Mouse (Mus musculus) intestine, postnatal 0 days (tissue): ENCODE data around the gene Acsbg2. TPM values are rescaled to one million over a fixed set of nuclear protein-coding genes. Genes with fewer than 3 reads are reported as not detected.

Source experiments
- ATAC-seq: fragments of 200-750 bp; cut with Nextera tagmentation; 2 replicates; pipeline ENCODE4 v1.8.0; 2017; ENCODE audit warnings: mild to moderate bottlenecking, moderate TSS enrichment, moderate library complexity
- H3K27ac ChIP-seq: fragments of 300-500 bp; sonication (generic); 2 replicates; pipeline ENCODE4 v1.5.1; 2014; ENCODE audit warnings: mild to moderate bottlenecking, low read depth, low read length, moderate library complexity
- H3K27me3 ChIP-seq: fragments of 300-500 bp; sonication (generic); replicated peaks from 2 replicates; pipeline ENCODE4 v1.6.1; 2014; ENCODE audit warnings: low read length, mixed read lengths; ENCODE audit not compliant: control insufficient read depth, insufficient read depth
- H3K36me3 ChIP-seq: fragments of 300-500 bp; sonication (generic); 2 replicates; pipeline ENCODE4 v1.6.1; 2014; ENCODE audit warnings: mild to moderate bottlenecking, moderate library complexity; ENCODE audit not compliant: control insufficient read depth, insufficient read depth
- H3K4me1 ChIP-seq: fragments of 300-500 bp; sonication (generic); replicated peaks from 2 replicates; pipeline ENCODE4 v1.6.1; 2014; ENCODE audit warnings: antibody characterized with exemption, low read length, mixed read lengths; ENCODE audit not compliant: control insufficient read depth, insufficient read depth
- H3K4me2 ChIP-seq: fragments of 300-500 bp; sonication (generic); replicated peaks from 2 replicates; pipeline ENCODE4 v1.6.1; 2014; ENCODE audit warnings: low read depth, mild to moderate bottlenecking, moderate library complexity
- H3K4me3 ChIP-seq: fragments of 300-500 bp; sonication (generic); 2 replicates; pipeline ENCODE4 v1.5.1; 2014; ENCODE audit warnings: low read depth, low read length
- H3K9ac ChIP-seq: fragments of 300-500 bp; sonication (generic); 2 replicates; pipeline ENCODE4 v1.6.1; 2014; ENCODE audit warnings: mild to moderate bottlenecking, low read depth, low read length
- H3K9me3 ChIP-seq: fragments of 300-500 bp; sonication (generic); 2 replicates; pipeline ENCODE4 v1.6.1; 2016; ENCODE audit warnings: mixed run types; ENCODE audit not compliant: control insufficient read depth
- CTCF ChIP-seq: sonication (generic); IDR thresholded peaks from 2 replicates; pipeline ENCODE4 v1.5.1; 2016; ENCODE audit warnings: low read depth, mild to moderate bottlenecking, control low read depth, antibody characterized with exemption, moderate library complexity
- WGBS: fragments of 180-500 bp; shearing (Covaris S2); extraction: QIAGEN DNeasy Blood & Tissue Kit; methylation state at CpG from one replicate; pipeline ENCODE4 v1.1.7; 2014; 5-methylcytosine and 5-hydroxymethylcytosine counted together
- polyA plus RNA-seq: library from polyadenylated mRNA; unstranded; fragments of >200 nt; fragmentation: Nextera tagmentation; extraction: Ambion mirVana; gene quantifications from 2 replicates; pipeline ENCODE4 v1.2.1, GENCODE M21; 2015

The Acsbg2 gene
- polyA plus RNA-seq, 1 experiment from 2014 or later: not detected

GRCm38 (mm10) chr17:56810245-56810644 is 64.0 kb downstream of the Acsbg2 start:
- 0% methylated on average over 3 of the region's 3 CpGs for WGBS
- Histone ChIP-seq H3K27me3 (no peaks in the 10 kb centered on the region), H3K9ac (no peak overlapping the region), H3K4me1 (no peaks in the 10 kb centered on the region), H3K4me2 (no peak overlapping the region), H3K4me3 (no peak overlapping the region), H3K9me3 (no peaks in the 10 kb centered on the region), H3K27ac (no peak overlapping the region), H3K36me3 (no peaks in the 10 kb centered on the region)
- ATAC-seq: no peak; the same call in 1 of the 2 replicates
- TF ChIP-seq CTCF: no peak

DNA sequence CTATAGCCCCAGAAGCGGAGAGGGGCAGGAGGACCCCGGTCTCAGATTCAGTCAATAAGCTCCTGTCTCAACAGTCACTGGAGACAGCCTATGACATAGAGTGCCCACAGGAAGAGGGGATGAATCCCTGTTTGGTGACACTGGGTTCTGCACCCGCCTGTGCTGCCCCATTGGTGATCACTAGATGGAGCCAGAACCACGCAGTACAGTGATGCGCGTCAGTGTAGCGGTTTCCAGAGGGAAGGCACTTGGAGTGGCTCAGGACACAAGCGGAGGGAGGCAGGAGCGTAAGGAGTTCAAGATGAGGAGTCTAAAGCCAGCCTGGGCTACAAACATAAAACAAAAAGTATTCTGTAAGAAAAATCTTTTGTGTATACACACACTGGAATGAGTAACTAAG is 65.7 kb downstream of the Acsbg2 start:
- Histone ChIP-seq H3K9me3 (no peaks in the 10 kb centered on the region), H3K4me1 (no peaks in the 10 kb centered on the region), H3K27me3 (no peaks in the 10 kb centered on the region), H3K9ac (no peak overlapping the region), H3K4me2 (no peak overlapping the region), H3K27ac (no peak overlapping the region), H3K4me3 (no peak overlapping the region), H3K36me3 (no peaks in the 10 kb centered on the region)
- ATAC-seq: peak; percentile 58
- TF ChIP-seq CTCF: peak; percentile 98
- WGBS: 13% methylated on average over 9 of the region's 9 CpGs

DNA sequence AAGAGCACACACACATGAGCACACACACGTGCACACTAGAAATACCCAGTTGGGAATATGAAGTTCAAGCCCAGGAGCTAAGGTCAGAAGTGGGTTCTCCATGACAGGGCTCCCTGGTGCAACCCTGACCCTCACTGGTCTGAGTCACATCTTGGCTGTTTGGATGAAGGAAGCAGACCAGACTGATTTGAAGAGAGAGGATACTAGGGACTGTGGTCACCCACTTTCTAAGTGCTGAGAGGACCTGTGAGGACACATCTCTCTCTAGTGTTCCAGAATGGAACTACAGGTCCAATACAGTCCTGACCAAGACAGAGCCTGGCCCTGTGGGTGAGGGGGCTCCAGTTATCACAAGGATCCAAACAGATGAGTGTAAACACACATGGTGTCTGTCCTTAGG is 68.5 kb downstream of the Acsbg2 start:
- H3K4me1 ChIP-seq: no peaks in the 10 kb centered on the region
- TF ChIP-seq CTCF: peak; percentile 67
- H3K4me2 ChIP-seq: no peak overlapping the region
- 91% methylated on average over 1 of the region's 1 CpGs for WGBS
- H3K9ac ChIP-seq: no peak overlapping the region
- no peaks in the 10 kb centered on the region for H3K9me3 ChIP-seq
- H3K27me3 ChIP-seq: no peaks in the 10 kb centered on the region
- H3K27ac ChIP-seq: no peak overlapping the region
- H3K36me3 ChIP-seq: no peaks in the 10 kb centered on the region
- ATAC-seq: no peak
- no peak overlapping the region for H3K4me3 ChIP-seq

DNA sequence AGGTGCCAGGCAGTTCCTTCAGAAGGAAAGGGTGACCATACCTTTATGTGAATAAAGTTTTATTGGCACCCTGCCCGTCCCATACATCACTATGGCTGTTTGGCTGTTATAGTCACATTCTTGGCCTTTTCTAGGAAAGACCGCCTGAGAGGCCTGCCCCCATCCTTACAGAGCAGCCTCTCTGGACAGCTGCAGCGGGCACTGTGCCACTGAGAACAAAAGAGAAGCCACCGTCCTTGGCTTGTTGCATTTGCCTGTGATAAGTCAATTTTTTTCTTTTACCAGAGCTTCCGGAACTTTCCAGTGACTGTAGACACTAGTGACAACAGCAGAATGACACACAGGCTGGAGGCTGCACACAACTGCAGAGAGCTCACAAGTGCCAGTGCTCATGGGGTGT is 69.3 kb downstream of the Acsbg2 start:
- Histone ChIP-seq H3K4me2 (no peak overlapping the region), H3K27me3 (no peaks in the 10 kb centered on the region), H3K9me3 (no peaks in the 10 kb centered on the region), H3K27ac (no peak overlapping the region), H3K9ac (no peak overlapping the region), H3K4me3 (no peak overlapping the region), H3K36me3 (no peaks in the 10 kb centered on the region; the same call in 1 of the 2 replicates), H3K4me1 (no peaks in the 10 kb centered on the region)
- no peak for ATAC-seq
- WGBS: 64% methylated on average over 5 of the region's 5 CpGs
- no peak for TF ChIP-seq CTCF

- H3K4me3 ChIP-seq: no peak overlapping the region
- H3K4me1 ChIP-seq: no peaks in the 10 kb centered on the region
- no peaks in the 10 kb centered on the region; the same call in 1 of the 2 replicates for H3K36me3 ChIP-seq
- 80% methylated on average over 8 of the region's 8 CpGs for WGBS
- no peak for ATAC-seq
- no peaks in the 10 kb centered on the region for H3K9me3 ChIP-seq
- no peak overlapping the region for H3K27ac ChIP-seq
- H3K9ac ChIP-seq: no peak overlapping the region
- no peak for TF ChIP-seq CTCF
- H3K27me3 ChIP-seq: no peaks in the 10 kb centered on the region
- no peak overlapping the region for H3K4me2 ChIP-seq
Observed at GRCm38 (mm10) chr17:56802065-56802464, 72.2 kb downstream of the Acsbg2 start.

DNA sequence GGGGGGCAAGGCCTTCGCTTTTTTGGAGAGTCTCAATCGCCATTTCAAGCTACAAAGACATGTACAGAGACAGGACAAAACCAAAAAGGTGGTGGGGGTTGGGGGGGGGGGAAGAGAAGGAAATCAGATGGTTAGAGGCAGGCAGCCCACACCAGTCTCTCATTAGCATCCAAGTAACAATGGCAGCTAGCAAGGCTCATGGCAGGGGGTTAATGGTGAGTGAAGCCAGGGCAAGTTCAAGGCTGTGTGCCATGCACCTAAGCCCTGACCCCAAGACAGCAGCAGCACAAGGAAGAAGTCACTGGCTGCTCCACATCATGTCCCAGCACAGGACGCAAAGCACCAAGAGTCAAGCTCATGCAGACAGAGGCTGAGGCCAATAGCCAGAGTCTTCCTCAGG is 75.0 kb downstream of the Acsbg2 start:
- WGBS: 81% methylated on average over 3 of the region's 3 CpGs
- Histone ChIP-seq H3K9me3 (no peaks in the 10 kb centered on the region), H3K27ac (no peak overlapping the region), H3K4me1 (no peaks in the 10 kb centered on the region), H3K4me2 (no peak overlapping the region), H3K36me3 (no peaks in the 10 kb centered on the region; the same call in 1 of the 2 replicates), H3K27me3 (no peaks in the 10 kb centered on the region), H3K4me3 (no peak overlapping the region), H3K9ac (no peak overlapping the region)
- no peak for TF ChIP-seq CTCF
- ATAC-seq: no peak

DNA sequence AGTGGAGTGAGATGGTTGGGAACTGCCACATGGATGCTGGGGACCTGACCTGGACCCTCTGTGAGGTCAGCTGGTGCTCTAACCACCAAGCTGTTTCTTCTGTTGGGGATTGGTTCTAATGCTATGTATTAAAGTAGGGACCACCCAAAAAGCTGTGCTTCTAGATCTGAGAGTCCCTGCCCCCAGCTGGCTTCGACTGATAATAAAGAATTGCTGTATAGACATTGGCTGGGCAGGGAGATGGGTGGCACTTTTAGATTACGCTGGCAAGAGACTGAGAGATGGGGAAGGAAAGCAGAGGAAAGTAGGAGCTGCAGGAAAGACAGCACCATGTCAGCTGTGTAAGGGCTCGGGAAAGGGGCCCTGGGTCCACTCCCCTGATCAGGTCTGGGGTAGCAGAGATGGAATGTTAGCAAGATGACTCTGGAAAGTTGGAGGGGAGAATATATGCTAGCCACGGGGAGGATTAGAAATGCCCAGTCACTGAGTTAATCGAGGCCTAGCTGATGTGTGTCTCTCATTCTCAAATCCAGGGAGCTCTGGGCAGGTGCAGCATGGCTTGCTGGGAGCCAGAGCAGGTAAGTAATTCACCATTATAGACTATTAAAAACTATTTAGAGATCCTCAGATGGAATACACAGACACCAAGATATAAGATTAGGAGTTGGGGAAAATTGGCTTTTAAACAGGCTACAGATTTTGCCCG is 80.5 kb downstream of the Acsbg2 start:
- no peak for TF ChIP-seq CTCF
- Histone ChIP-seq H3K4me2 (no peak overlapping the region), H3K27me3 (no peaks in the 10 kb centered on the region), H3K36me3 (no peaks in the 10 kb centered on the region), H3K9me3 (no peaks in the 10 kb centered on the region), H3K27ac (no peak overlapping the region), H3K4me1 (no peaks in the 10 kb centered on the region), H3K9ac (no peak overlapping the region), H3K4me3 (no peak overlapping the region)
- no peak for ATAC-seq
- WGBS: 70% methylated on average over 6 of the region's 6 CpGs

Other genes starting within 250 kb of the Acsbg2 start
- gene Lonp1, start 247.6 kb downstream of the Acsbg2 start, polyA plus RNA-seq: 23.2 and 25.5 TPM in 2 replicates
- gene Catsperd, start 246.3 kb downstream of the Acsbg2 start, polyA plus RNA-seq: 0.65 and 0.68 TPM in 2 replicates
- gene Ranbp3, start 201.2 kb downstream of the Acsbg2 start, polyA plus RNA-seq: 28.8 and 32.0 TPM in 2 replicates
- gene Ndufa11, start 156.7 kb downstream of the Acsbg2 start, polyA plus RNA-seq: 660 and 718 TPM in 2 replicates
- gene Vmac, start 156.4 kb downstream of the Acsbg2 start, polyA plus RNA-seq: 9.6 and 13.4 TPM in 2 replicates
- gene Nrtn, start 116.9 kb downstream of the Acsbg2 start, polyA plus RNA-seq: 20.6 and 21.0 TPM in 2 replicates
- 16.1 and 16.6 TPM in 2 replicates for gene Dus3l, start 109.7 kb downstream of the Acsbg2 start, polyA plus RNA-seq
- gene Prr22, start 104.2 kb downstream of the Acsbg2 start, polyA plus RNA-seq: 0.25 and 0.51 TPM in 2 replicates
- gene Rfx2, start 43.4 kb downstream of the Acsbg2 start, polyA plus RNA-seq: 1.4 and 1.6 TPM in 2 replicates
- gene 1700061G19Rik, start 1.0 kb upstream of the Acsbg2 start, polyA plus RNA-seq: 0.23 and 0.30 TPM in 2 replicates
- gene Mllt1, start 61.0 kb upstream of the Acsbg2 start, polyA plus RNA-seq: 10.5 and 11.9 TPM in 2 replicates
- 0.44 and 0.65 TPM in 2 replicates for gene Acer1, start 107.7 kb upstream of the Acsbg2 start, polyA plus RNA-seq
- gene Clpp, start 115.9 kb upstream of the Acsbg2 start, polyA plus RNA-seq: 77.5 and 78.0 TPM in 2 replicates
- gene Alkbh7, start 122.9 kb upstream of the Acsbg2 start, polyA plus RNA-seq: 25.7 and 28.7 TPM in 2 replicates
- not detected in 2 replicates for gene Pspn, start 125.6 kb upstream of the Acsbg2 start, polyA plus RNA-seq
- 43.3 and 43.5 TPM in 2 replicates for gene Gtf2f1, start 136.8 kb upstream of the Acsbg2 start, polyA plus RNA-seq
- 0.22 and 0.25 TPM in 2 replicates for gene Gm17949, start 137.0 kb upstream of the Acsbg2 start, polyA plus RNA-seq
- 18.8 and 19.9 TPM in 2 replicates for gene Khsrp, start 157.1 kb upstream of the Acsbg2 start, polyA plus RNA-seq
- not detected in 2 replicates for gene Slc25a41, start 167.2 kb upstream of the Acsbg2 start, polyA plus RNA-seq
- 121 and 130 TPM in 2 replicates for gene Crb3, start 184.7 kb upstream of the Acsbg2 start, polyA plus RNA-seq
- 4.8 and 5.1 TPM in 2 replicates for gene Slc25a23, start 185.4 kb upstream of the Acsbg2 start, polyA plus RNA-seq
- gene Dennd1c, start 204.1 kb upstream of the Acsbg2 start, polyA plus RNA-seq: 5.2 and 5.3 TPM in 2 replicates
- 12.6 and 14.6 TPM in 2 replicates for gene Tubb4a, start 213.3 kb upstream of the Acsbg2 start, polyA plus RNA-seq
- gene Tnfsf9, start 230.9 kb upstream of the Acsbg2 start, polyA plus RNA-seq: 1.2 and 1.6 TPM in 2 replicates